Mouse (Mus musculus) hindbrain, embryonic 14.5 days (tissue): Measurements from ENCODE around the gene Map6. TPM values are rescaled to one million over a fixed set of nuclear protein-coding genes. Genes with fewer than 3 reads are reported as not detected.

Source experiments
- ATAC-seq: fragments of 200-750 bp; cut with Nextera tagmentation; 2 replicates; pipeline ENCODE4 v1.8.0; 2017; ENCODE audit warnings: moderate number of reproducible peaks, mild to moderate bottlenecking, moderate TSS enrichment, moderate library complexity; ENCODE audit not compliant: low FRiP score
- DNase-seq: peaks from one replicate; pipeline ENCODE4 v3.0.0-alpha.2; 2015; ENCODE audit warnings: low spot score
- H3K27ac ChIP-seq: fragments of 300-500 bp; sonication (generic); 2 replicates; pipeline ENCODE4 v1.5.1; 2014; ENCODE audit warnings: mild to moderate bottlenecking, moderate library complexity
- H3K27me3 ChIP-seq: fragments of 300-500 bp; sonication (generic); 2 replicates; pipeline ENCODE4 v1.6.1; 2014; ENCODE audit warnings: mild to moderate bottlenecking, low read length, mixed read lengths; ENCODE audit not compliant: control insufficient read depth, insufficient read depth
- H3K36me3 ChIP-seq: fragments of 300-500 bp; sonication (generic); replicated peaks from 2 replicates; pipeline ENCODE4 v1.6.1; 2014; ENCODE audit not compliant: control insufficient read depth, insufficient read depth
- H3K4me1 ChIP-seq: fragments of 300-500 bp; sonication (generic); replicated peaks from 2 replicates; pipeline ENCODE4 v1.6.1; 2014; ENCODE audit warnings: antibody characterized with exemption, low read length, mixed read lengths; ENCODE audit not compliant: control insufficient read depth, insufficient read depth
- H3K4me2 ChIP-seq: fragments of 300-500 bp; sonication (generic); replicated peaks from 2 replicates; pipeline ENCODE4 v1.6.1; 2014; ENCODE audit warnings: mild to moderate bottlenecking, moderate library complexity
- H3K4me3 ChIP-seq: fragments of 300-500 bp; sonication (generic); replicated peaks from 2 replicates; pipeline ENCODE4 v1.5.1; 2014; ENCODE audit warnings: mild to moderate bottlenecking, low read length
- H3K9ac ChIP-seq: fragments of 300-500 bp; sonication (generic); 2 replicates; pipeline ENCODE4 v1.6.1; 2014
- H3K9me3 ChIP-seq: fragments of 300-500 bp; sonication (generic); 2 replicates; pipeline ENCODE4 v1.6.1; 2016; ENCODE audit warnings: low read length; ENCODE audit not compliant: control insufficient read depth
- WGBS: fragments of 180-500 bp; shearing (Covaris S2); extraction: QIAGEN DNeasy Blood & Tissue Kit; methylation state at CpG from one replicate; pipeline ENCODE4 v1.1.7; 2014; 5-methylcytosine and 5-hydroxymethylcytosine counted together
- polyA plus RNA-seq: library from polyadenylated mRNA; unstranded; fragments of >200 nt; fragmentation: Nextera tagmentation; extraction: Ambion mirVana; gene quantifications from 2 replicates; pipeline ENCODE4 v1.2.1, GENCODE M21; 2014

Gene Map6
- polyA plus RNA-seq, 1 experiment from 2014 or later, result 122 TPM

- Histone ChIP-seq H3K4me2 (no peak overlapping the region), H3K9ac (no peak overlapping the region), H3K27me3 (peaks cover 3% of the 10 kb centered on the region), H3K4me1 (no peaks in the 10 kb centered on the region), H3K9me3 (no peaks in the 10 kb centered on the region), H3K4me3 (no peak overlapping the region), H3K27ac (no peak overlapping the region), H3K36me3 (no peaks in the 10 kb centered on the region)
- DNase-seq (no peak), ATAC-seq (no peak)
- WGBS, result 34% methylated on average over 9 of the region's 9 CpGs
Measured at GRCm38 (mm10) chr7:99250386-99250785, 16.9 kb upstream of the Map6 start.

DNA sequence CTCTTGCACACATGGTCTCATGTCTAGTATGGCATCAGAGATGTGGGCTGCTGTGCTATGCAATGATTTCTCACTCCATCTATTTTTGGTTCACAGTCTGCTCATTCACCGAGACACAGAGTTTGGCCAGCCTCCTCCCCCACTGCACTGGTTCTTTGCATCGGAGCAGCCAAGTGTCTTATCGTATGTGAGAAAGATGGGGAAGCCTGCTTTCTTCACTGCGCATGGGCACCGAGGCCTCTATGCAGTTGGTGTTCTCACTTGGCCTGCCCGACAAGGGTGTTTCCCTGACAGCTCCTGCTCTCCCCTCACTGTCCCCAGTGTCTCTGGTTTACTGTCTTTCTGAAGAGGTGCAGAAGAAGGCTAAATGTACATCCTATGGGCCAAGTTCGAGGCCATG is 12.2 kb upstream of the Map6 start:
- no peak overlapping the region for H3K4me3 ChIP-seq
- no peaks in the 10 kb centered on the region for H3K4me1 ChIP-seq
- no peaks in the 10 kb centered on the region for H3K27me3 ChIP-seq
- no peak overlapping the region for H3K27ac ChIP-seq
- H3K36me3 ChIP-seq, result no peaks in the 10 kb centered on the region
- no peak overlapping the region for H3K9ac ChIP-seq
- DNase-seq (no peak), ATAC-seq (no peak)
- 83% methylated on average over 7 of the region's 7 CpGs for WGBS
- no peaks in the 10 kb centered on the region for H3K9me3 ChIP-seq
- H3K4me2 ChIP-seq, result no peak overlapping the region

GRCm38 (mm10) chr7:99261900-99262299 is 5.3 kb upstream of the Map6 start:
- H3K27ac ChIP-seq, result no peak overlapping the region
- H3K4me1 ChIP-seq, result no peaks in the 10 kb centered on the region
- no peak for DNase-seq
- H3K4me2 ChIP-seq, result no peak overlapping the region
- 53% methylated on average over 3 of the region's 3 CpGs for WGBS
- no peak for ATAC-seq
- no peaks in the 10 kb centered on the region for H3K36me3 ChIP-seq
- no peak overlapping the region for H3K4me3 ChIP-seq
- no peaks in the 10 kb centered on the region for H3K27me3 ChIP-seq
- no peak overlapping the region for H3K9ac ChIP-seq
- no peaks in the 10 kb centered on the region for H3K9me3 ChIP-seq

DNA sequence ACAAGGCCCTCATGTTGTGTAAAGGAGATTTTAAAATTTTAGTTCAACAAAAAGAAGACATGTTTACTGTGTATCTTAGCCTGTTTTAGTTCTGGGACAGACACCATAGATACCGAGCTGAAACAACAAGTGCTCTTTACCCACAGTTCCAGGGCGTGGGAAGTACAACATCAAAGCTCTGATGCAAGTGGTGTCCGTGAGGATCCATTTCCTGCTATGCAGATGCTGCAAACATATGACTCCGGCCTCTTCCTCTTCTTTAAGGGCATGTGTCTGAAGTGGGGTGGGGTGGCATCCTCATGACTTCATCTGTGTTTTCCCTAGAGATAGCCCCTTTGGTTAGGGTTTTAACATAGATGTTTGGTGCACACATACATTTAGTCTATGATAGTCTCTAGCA is 3.7 kb upstream of the Map6 start:
- no peaks in the 10 kb centered on the region for H3K36me3 ChIP-seq
- no peak overlapping the region for H3K27ac ChIP-seq
- DNase-seq (no peak), ATAC-seq (no peak)
- no peaks in the 10 kb centered on the region for H3K9me3 ChIP-seq
- no peak overlapping the region for H3K9ac ChIP-seq
- H3K27me3 ChIP-seq, result no peaks in the 10 kb centered on the region
- H3K4me2 ChIP-seq, result no peak overlapping the region
- H3K4me1 ChIP-seq, result no peaks in the 10 kb centered on the region
- WGBS, result 78% methylated on average over 4 of the region's 4 CpGs
- H3K4me3 ChIP-seq, result no peak overlapping the region

DNA sequence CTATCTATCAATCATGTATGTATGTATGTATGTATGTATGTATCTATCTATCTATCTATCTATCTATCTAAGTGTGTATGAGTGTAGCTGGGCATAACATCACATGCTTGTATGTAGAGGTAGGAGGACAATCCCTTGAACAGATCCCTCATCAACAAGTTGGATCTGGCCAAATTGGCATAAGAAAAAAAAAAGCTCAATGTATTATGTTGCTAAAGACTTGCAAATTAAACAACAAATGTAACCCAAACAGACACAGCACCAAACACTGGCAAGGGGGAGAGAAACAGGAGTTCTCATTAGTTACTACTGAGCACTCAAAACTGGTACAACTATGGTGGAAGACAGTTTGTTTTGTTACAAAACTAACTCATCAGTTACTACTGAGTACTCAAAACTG is 2.6 kb upstream of the Map6 start:
- 0 out of 2 replicates have a peak, but pooled peaks cover 2% of the 10 kb centered on the region for H3K4me1 ChIP-seq
- H3K27ac ChIP-seq, result no peak overlapping the region
- H3K4me3 ChIP-seq, result no peak overlapping the region
- no peaks in the 10 kb centered on the region for H3K9me3 ChIP-seq
- no peak overlapping the region for H3K9ac ChIP-seq
- no peaks in the 10 kb centered on the region for H3K36me3 ChIP-seq
- ATAC-seq (no peak), DNase-seq (no peak)
- no peak overlapping the region for H3K4me2 ChIP-seq
- no peaks in the 10 kb centered on the region for H3K27me3 ChIP-seq

- H3K4me2 ChIP-seq, result peak overlapping the region; percentile 76
- peaks cover 33% of the 10 kb centered on the region for H3K4me1 ChIP-seq
- H3K27ac ChIP-seq, result peak overlapping the region; percentile 98
- H3K27me3 ChIP-seq, result no peaks in the 10 kb centered on the region
- H3K9me3 ChIP-seq, result no peaks in the 10 kb centered on the region
- DNase-seq, result peak; percentile 87
- peak overlapping the region; percentile 89 for H3K4me3 ChIP-seq
- under 1% methylated on average over 52 of the region's 59 CpGs for WGBS
- peak overlapping the region; percentile 96 for H3K9ac ChIP-seq
- ATAC-seq, result peak; percentile 83
- no peaks in the 10 kb centered on the region; the same call in 1 of the 2 replicates for H3K36me3 ChIP-seq
Measured at GRCm38 (mm10) chr7:99267897-99268505, 754 bp downstream of the Map6 start.

- H3K9me3 ChIP-seq, result no peaks in the 10 kb centered on the region
- no peaks in the 10 kb centered on the region for H3K27me3 ChIP-seq
- DNase-seq (no peak), ATAC-seq (peak; percentile 52)
- peaks cover 38% of the 10 kb centered on the region for H3K4me1 ChIP-seq
- H3K9ac ChIP-seq, result peak overlapping the region; percentile 96
- no peaks in the 10 kb centered on the region; the same call in 1 of the 2 replicates for H3K36me3 ChIP-seq
- 0% methylated on average over 29 of the region's 29 CpGs for WGBS
- peak overlapping the region; percentile 98 for H3K27ac ChIP-seq
- peak overlapping the region; percentile 89 for H3K4me3 ChIP-seq
- H3K4me2 ChIP-seq, result peak overlapping the region; percentile 76
Measured at GRCm38 (mm10) chr7:99268506-99268900, 1.3 kb downstream of the Map6 start.

GRCm38 (mm10) chr7:99268951-99269945 is 2.0 kb downstream of the Map6 start:
- H3K27ac ChIP-seq, result peak overlapping the region; percentile 98
- H3K36me3 ChIP-seq, result no peaks in the 10 kb centered on the region; the same call in none of the 2 replicates
- peak overlapping the region; percentile 89 for H3K4me3 ChIP-seq
- H3K4me1 ChIP-seq, result peaks cover 45% of the 10 kb centered on the region
- WGBS, result 5% methylated on average over 42 of the region's 42 CpGs
- ATAC-seq (peak; percentile 12; the same call in 1 of the 2 replicates), DNase-seq (no peak)
- H3K4me2 ChIP-seq, result peak overlapping the region; percentile 76
- H3K9ac ChIP-seq, result peak overlapping the region; percentile 96
- H3K9me3 ChIP-seq, result no peaks in the 10 kb centered on the region
- no peaks in the 10 kb centered on the region for H3K27me3 ChIP-seq

DNA sequence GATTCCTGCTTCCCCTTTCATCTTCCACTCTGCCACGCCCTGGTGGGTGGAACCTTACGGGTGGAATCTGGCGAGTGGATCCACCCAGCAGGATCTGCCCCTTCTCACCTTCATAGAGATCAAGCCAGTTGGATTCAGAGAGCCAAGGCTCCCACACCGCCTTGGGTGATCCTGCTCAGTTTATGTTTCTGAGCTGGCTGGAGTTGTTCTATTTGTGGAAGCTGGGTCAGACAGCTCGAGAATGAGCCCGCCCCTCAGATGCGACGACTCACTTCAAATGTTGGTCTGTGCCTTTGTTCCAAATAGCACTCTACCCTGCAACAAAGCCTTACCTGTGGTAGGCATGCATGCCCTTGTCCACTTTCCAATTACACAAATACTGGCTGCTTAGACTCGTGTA is 4.4 kb downstream of the Map6 start:
- H3K27ac ChIP-seq, result peak overlapping the region; percentile 98
- no peak for ATAC-seq
- H3K9ac ChIP-seq, result peak overlapping the region; percentile 96
- DNase-seq, result no peak
- H3K9me3 ChIP-seq, result no peaks in the 10 kb centered on the region
- peak overlapping the region; percentile 89 for H3K4me3 ChIP-seq
- H3K4me1 ChIP-seq, result peaks cover 66% of the 10 kb centered on the region
- H3K36me3 ChIP-seq, result peaks cover 6% of the 10 kb centered on the region
- H3K4me2 ChIP-seq, result peak overlapping the region; percentile 76
- H3K27me3 ChIP-seq, result no peaks in the 10 kb centered on the region
- WGBS, result 39% methylated on average over 9 of the region's 9 CpGs
